Mouse (Mus musculus) CD8-positive naive resting alpha-beta T cell, adult 2 months (primary cell): ENCODE measurements around the gene Olfr619.

Source experiments
- DNase-seq, 2 experiments: peaks; one replicate each; pipeline ENCODE4 v3.0.0; 2022; ENCODE audit warnings: low read depth in 2 of 2, low spot score in 2 of 2

Olfr619 gene

GRCm38 (mm10) chr7:103600275-103600674 is at the start of gene Olfr619:
Gene Olfr619, plus strand, starts transcription at chr7:103600575.
- DNase-seq: no peak

DNA sequence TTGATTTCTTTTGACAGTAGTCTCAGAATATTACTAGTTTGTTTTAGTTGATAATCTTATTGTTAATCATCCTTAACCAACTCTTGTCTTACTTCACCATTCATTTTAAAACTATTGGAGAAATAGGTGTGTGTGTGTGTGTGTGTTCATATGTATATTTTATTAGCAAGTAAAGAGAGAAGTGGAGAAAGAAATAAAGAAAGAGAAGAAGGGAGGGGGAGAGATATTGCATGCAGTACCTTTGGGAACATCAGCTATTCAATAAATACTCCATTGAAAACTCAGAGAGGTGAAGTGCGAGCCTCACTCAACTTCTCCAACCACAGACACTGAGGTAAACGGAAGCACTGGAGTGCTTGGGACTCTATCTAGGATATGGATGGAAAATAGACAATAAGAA is 44.6 kb upstream of the Olfr619 start, which contains the start of gene Olfr615:
Gene Olfr615 (plus strand): TSS at position 301 of the 400 bp plus-strand sequence.
- no peak for DNase-seq

- DNase-seq: no peak
These were observed 31.3 kb upstream of the Olfr619 start, which contains the start of gene Olfr616 for GRCm38 (mm10) chr7:103569043-103569442. Gene Olfr616, minus strand, starts transcription at chr7:103569143.

DNA sequence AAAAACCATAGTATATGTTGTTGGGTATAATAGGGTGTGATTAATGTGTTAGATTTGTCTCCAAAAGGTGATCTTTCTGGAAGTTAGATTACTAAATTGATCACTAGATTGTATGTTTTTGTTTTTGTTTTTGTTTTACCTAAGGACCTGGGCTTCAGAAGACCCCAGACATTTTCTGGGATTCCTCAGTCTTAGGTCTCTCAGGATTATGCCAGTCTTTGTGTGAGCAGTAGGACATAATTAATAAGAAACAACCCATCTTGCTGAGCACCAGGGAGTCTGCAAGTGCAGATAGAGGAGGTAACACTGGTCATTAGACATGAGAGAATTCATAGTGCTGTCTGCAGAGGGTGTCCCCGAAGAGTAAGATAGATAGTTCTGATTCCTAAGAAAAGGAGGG is 27.6 kb upstream of the Olfr619 start, which contains the start of gene Olfr617:
Gene Olfr617 (plus strand): TSS at position 301 of the 400 bp plus-strand sequence.
- DNase-seq: no peak

- DNase-seq: no peak
These were observed 10.6 kb upstream of the Olfr619 start, which contains the start of gene Olfr618 for GRCm38 (mm10) chr7:103589803-103590202. Gene Olfr618, plus strand, starts transcription at chr7:103590103.

GRCm38 (mm10) chr7:103607425-103607824 is 7.0 kb downstream of the Olfr619 start:
- DNase-seq: no peak

GRCm38 (mm10) chr7:103612434-103612833 is 12.1 kb downstream of the Olfr619 start, which contains the start of gene Olfr620:
Gene Olfr620, minus strand, starts transcription at chr7:103612534.
- DNase-seq: no peak

DNA sequence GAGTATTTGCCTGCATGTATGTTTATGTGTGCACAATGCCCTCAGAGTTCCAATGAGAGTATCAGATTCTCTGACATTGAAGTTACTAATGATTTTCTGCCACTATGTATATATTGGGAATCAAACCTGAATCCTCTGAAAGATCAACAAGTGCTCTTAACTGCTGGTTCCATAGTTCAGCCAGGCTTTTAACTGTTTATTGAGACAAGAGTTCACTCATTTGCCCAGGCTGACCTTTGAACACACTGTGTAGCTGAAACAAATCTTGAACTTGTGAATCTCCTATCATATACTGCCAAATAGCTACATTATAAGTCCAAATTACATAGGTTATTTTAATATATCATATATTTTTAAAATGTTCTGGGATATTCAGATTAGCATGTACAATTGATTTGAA is 36.4 kb downstream of the Olfr619 start:
- DNase-seq: no peak

DNA sequence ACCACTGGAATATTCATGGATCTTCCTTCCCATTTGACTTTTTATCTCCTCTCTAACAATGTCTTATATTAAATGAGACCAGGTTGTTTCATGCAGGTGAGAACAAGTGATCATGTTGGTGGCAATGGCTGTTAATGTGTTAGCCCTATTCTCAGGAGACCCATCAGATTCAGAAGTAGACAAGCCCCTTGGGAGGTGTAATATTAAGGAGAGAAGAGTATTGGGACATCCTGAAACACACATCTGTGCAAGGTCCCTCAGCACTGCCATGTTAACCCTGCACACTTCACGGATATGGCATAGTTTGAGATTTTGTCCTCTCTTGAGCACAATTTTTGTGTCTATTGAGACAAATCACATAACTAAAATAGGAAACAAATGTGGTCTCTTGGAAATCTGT is 42.2 kb downstream of the Olfr619 start, which contains the start of gene Olfr622:
Gene Olfr622 (minus strand): TSS at position 101 of the 400 bp plus-strand sequence.
- no peak for DNase-seq

DNA sequence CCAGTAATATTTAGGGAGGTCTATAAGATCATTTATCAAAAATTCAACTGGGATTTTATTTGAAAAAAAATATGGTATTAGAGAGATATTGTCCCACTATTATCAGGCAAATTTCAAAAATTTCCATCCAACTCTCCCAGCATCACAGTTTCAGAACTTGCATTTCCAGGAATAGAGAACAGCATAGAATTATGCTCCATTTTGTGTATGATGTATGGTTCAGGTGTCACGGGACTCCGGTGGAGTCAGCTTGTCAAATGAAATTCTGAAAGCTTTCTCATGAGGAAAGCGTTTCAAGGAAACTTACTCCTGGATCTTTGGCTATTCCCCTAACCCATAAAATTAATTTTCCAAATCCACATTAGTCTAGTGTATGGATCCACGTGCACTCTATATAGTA is 43.7 kb downstream of the Olfr619 start:
- no peak for DNase-seq
